Mouse (Mus musculus): ENCODE results near the gene Ikzf2.

DNA sequence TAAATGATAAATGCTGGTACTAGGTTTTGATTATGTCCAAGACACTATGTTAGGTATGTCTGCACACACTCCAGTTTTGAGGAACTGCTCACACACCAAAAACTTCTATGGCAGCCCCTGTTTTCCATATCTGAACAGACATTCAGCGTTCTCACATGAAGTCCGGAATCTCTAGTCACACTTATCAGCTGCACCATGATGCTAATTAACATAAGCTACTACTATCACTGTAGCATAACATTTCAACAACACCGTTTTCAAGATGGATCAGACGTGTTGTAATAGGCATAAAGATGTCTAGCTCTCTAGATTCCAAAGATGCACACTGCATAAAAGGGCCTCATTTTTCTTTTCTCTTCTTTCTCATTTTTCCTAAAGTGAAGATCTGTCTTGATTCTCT lies 43.9 kb downstream of the Ikzf2 start:
- TF ChIP-seq TAL1 (IDR thresholded peaks at IDR 0.05; ENCODE audit: low read length) (no peak), GATA1 (IDR thresholded peaks at IDR 0.05; ENCODE audit: low read length) (no peak)
